Mouse (Mus musculus) megakaryocyte progenitor cell, adult 5-6 weeks (primary cell): ENCODE results near the gene Prkaa2. TPM values are rescaled to one million over a fixed set of nuclear protein-coding genes. Genes with fewer than 3 reads are reported as not detected.

Experiments used
- ATAC-seq: replicated peaks from 2 replicates; pipeline ENCODE4 v1.8.0; 2016; ENCODE audit warnings: mild to moderate bottlenecking, moderate TSS enrichment, inconsistent platforms; ENCODE audit not compliant: poor library complexity
- total RNA-seq, 2 experiments: library from RNA; stranded (forward) in 1 of 2; stranded (reverse) in 1 of 2; fragments of 157-497, 149-512 nt in 1 of 2; fragments of 200-1000 nt in 1 of 2; gene quantifications; 2 replicates each; pipeline versions ENCODE4 v1.2.3 to v1.2.4; 2015 to 2017

The Prkaa2 gene
- total RNA-seq, 2 experiments from 2014 or later, result 0.42 TPM; not detected in 1

- peak; percentile 45; the same call in 1 of the 2 replicates for ATAC-seq
These were observed 447 bp upstream of the Prkaa2 start for GRCm38 (mm10) chr4:105109990-105110683.

- no peak for ATAC-seq
These were observed 970 bp downstream of the Prkaa2 start for GRCm38 (mm10) chr4:105108641-105109198.

GRCm38 (mm10) chr4:105107943-105108640 is 1.6 kb downstream of the Prkaa2 start:
- ATAC-seq, result no peak

GRCm38 (mm10) chr4:105104099-105104872 is 5.4 kb downstream of the Prkaa2 start:
- ATAC-seq, result no peak

- no peak for ATAC-seq
These were observed 8.4 kb downstream of the Prkaa2 start for GRCm38 (mm10) chr4:105101337-105101688.

- no peak for ATAC-seq
These were observed 9.0 kb downstream of the Prkaa2 start for GRCm38 (mm10) chr4:105100508-105101336.

- no peak for ATAC-seq
These were observed 11.0 kb downstream of the Prkaa2 start for GRCm38 (mm10) chr4:105098660-105099059.

GRCm38 (mm10) chr4:105098158-105098557 is 11.5 kb downstream of the Prkaa2 start:
- ATAC-seq, result no peak

GRCm38 (mm10) chr4:105095316-105095715 is 14.4 kb downstream of the Prkaa2 start:
- ATAC-seq, result no peak

- ATAC-seq, result no peak
These were observed 15.7 kb downstream of the Prkaa2 start for GRCm38 (mm10) chr4:105093951-105094350.

GRCm38 (mm10) chr4:105090417-105090816 is 19.3 kb downstream of the Prkaa2 start:
- ATAC-seq, result no peak

GRCm38 (mm10) chr4:105089386-105089785 is 20.3 kb downstream of the Prkaa2 start:
- no peak for ATAC-seq

- no peak for ATAC-seq
These were observed 21.0 kb downstream of the Prkaa2 start for GRCm38 (mm10) chr4:105088671-105089070.

- no peak for ATAC-seq
These were observed 33.5 kb downstream of the Prkaa2 start for GRCm38 (mm10) chr4:105076152-105076551.

GRCm38 (mm10) chr4:105071761-105072427 is 37.8 kb downstream of the Prkaa2 start:
- peak; percentile 66 for ATAC-seq

- ATAC-seq, result peak; percentile 98
These were observed 38.7 kb downstream of the Prkaa2 start for GRCm38 (mm10) chr4:105070982-105071381.

GRCm38 (mm10) chr4:105051291-105051690 is 58.4 kb downstream of the Prkaa2 start:
- no peak for ATAC-seq

- ATAC-seq, result no peak
These were observed 59.6 kb downstream of the Prkaa2 start for GRCm38 (mm10) chr4:105050041-105050440.

- 0 out of 2 replicates have a peak, but pooled peaks have one; percentile 50 for ATAC-seq
These were observed 75.4 kb downstream of the Prkaa2 start for GRCm38 (mm10) chr4:105034259-105034658.

- no peak for ATAC-seq
These were observed 76.5 kb downstream of the Prkaa2 start for GRCm38 (mm10) chr4:105033153-105033552.
